Mouse (Mus musculus) heart, embryonic 13.5 days (tissue): ENCODE measurements around the gene Smc3. TPM values are rescaled to one million over a fixed set of nuclear protein-coding genes. Genes with fewer than 3 reads are reported as not detected.

ENCODE experiments used
- ATAC-seq: fragments of 200-750 bp; cut with Nextera tagmentation; 2 replicates; pipeline ENCODE4 v1.8.0; 2017; ENCODE audit warnings: moderate TSS enrichment; ENCODE audit not compliant: insufficient number of reproducible peaks, low FRiP score, low TSS enrichment; ENCODE audit errors: extremely low read depth
- H3K27ac ChIP-seq: fragments of 300-500 bp; sonication (generic); replicated peaks from 2 replicates; pipeline ENCODE4 v1.5.1; 2015; ENCODE audit warnings: moderate library complexity, mild to moderate bottlenecking, inconsistent platforms
- H3K27me3 ChIP-seq: fragments of 300-500 bp; sonication (generic); replicated peaks from 2 replicates; pipeline ENCODE4 v1.6.1; 2015; ENCODE audit warnings: mild to moderate bottlenecking, inconsistent platforms
- H3K36me3 ChIP-seq: fragments of 300-500 bp; sonication (generic); 2 replicates; pipeline ENCODE4 v1.6.1; 2015; ENCODE audit warnings: mild to moderate bottlenecking, inconsistent platforms
- H3K4me1 ChIP-seq: fragments of 300-500 bp; sonication (generic); 2 replicates; pipeline ENCODE4 v1.6.1; 2015; ENCODE audit warnings: inconsistent platforms
- H3K4me2 ChIP-seq: fragments of 300-500 bp; sonication (generic); 2 replicates; pipeline ENCODE4 v1.6.1; 2015; ENCODE audit warnings: inconsistent platforms, mild to moderate bottlenecking, moderate library complexity
- H3K4me3 ChIP-seq: fragments of 300-500 bp; sonication (generic); 2 replicates; pipeline ENCODE4 v1.5.1; 2015; ENCODE audit warnings: moderate library complexity, mild to moderate bottlenecking, inconsistent platforms
- H3K9ac ChIP-seq: fragments of 300-500 bp; sonication (generic); 2 replicates; pipeline ENCODE4 v1.6.1; 2015; ENCODE audit warnings: inconsistent platforms, mild to moderate bottlenecking, moderate library complexity
- H3K9me3 ChIP-seq: fragments of 300-500 bp; sonication (generic); 2 replicates; pipeline ENCODE4 v1.6.1; 2016; ENCODE audit warnings: inconsistent platforms
- WGBS: fragments of 180-500 bp; shearing (Covaris S2); methylation state at CpG from one replicate; pipeline ENCODE4 v1.1.7; 2015; ENCODE audit warnings: mixed read lengths; 5-methylcytosine and 5-hydroxymethylcytosine counted together
- polyA plus RNA-seq: library from polyadenylated mRNA; unstranded; fragments of >200 nt; fragmentation: Nextera tagmentation; extraction: Ambion mirVana; gene quantifications from 2 replicates; pipeline ENCODE4 v1.2.1, GENCODE M21; 2015

The Smc3 gene
- polyA plus RNA-seq, 1 experiment from 2014 or later, result 38.3 TPM

- H3K9me3 ChIP-seq, result no peaks in the 10 kb centered on the region
- ATAC-seq, result no peak
- H3K4me2 ChIP-seq, result no peak overlapping the region
- no peak overlapping the region for H3K27ac ChIP-seq
- H3K4me3 ChIP-seq, result no peak overlapping the region
- no peak overlapping the region for H3K9ac ChIP-seq
- 43% methylated on average over 5 of the region's 5 CpGs for WGBS
- peaks cover 63% of the 10 kb centered on the region for H3K4me1 ChIP-seq
- H3K36me3 ChIP-seq, result no peaks in the 10 kb centered on the region
- H3K27me3 ChIP-seq, result no peaks in the 10 kb centered on the region
Measured at GRCm38 (mm10) chr19:53657437-53657836, 57.2 kb downstream of the Smc3 start.

GRCm38 (mm10) chr19:53660722-53661420 is 60.7 kb downstream of the Smc3 start:
- Histone ChIP-seq H3K27ac (peak overlapping the region; percentile 92), H3K4me2 (peak overlapping the region; percentile 58), H3K4me1 (peaks cover 37% of the 10 kb centered on the region), H3K9me3 (no peaks in the 10 kb centered on the region), H3K36me3 (no peaks in the 10 kb centered on the region), H3K4me3 (peak overlapping the region; percentile 37), H3K9ac (peak overlapping the region; percentile 38), H3K27me3 (no peaks in the 10 kb centered on the region)
- WGBS, result 40% methylated on average over 9 of the region's 9 CpGs
- peak; percentile 51; the same call in 1 of the 2 replicates for ATAC-seq

GRCm38 (mm10) chr19:53661938-53662722 is 61.9 kb downstream of the Smc3 start:
- Histone ChIP-seq H3K27ac (peak overlapping the region; percentile 88), H3K27me3 (no peaks in the 10 kb centered on the region), H3K36me3 (no peaks in the 10 kb centered on the region), H3K9ac (peak overlapping the region; percentile 69), H3K9me3 (no peaks in the 10 kb centered on the region), H3K4me1 (peaks cover 47% of the 10 kb centered on the region), H3K4me2 (peak overlapping the region; percentile 57), H3K4me3 (peak overlapping the region; percentile 27)
- 40% methylated on average over 14 of the region's 14 CpGs for WGBS
- ATAC-seq, result no peak

- no peak for ATAC-seq
- WGBS, result 83% methylated on average over 9 of the region's 9 CpGs
Measured at GRCm38 (mm10) chr19:53664831-53665230, 64.6 kb downstream of the Smc3 start.

GRCm38 (mm10) chr19:53665391-53665790 is 65.2 kb downstream of the Smc3 start:
- Histone ChIP-seq H3K9ac (no peak overlapping the region), H3K4me1 (peaks cover 44% of the 10 kb centered on the region), H3K36me3 (no peaks in the 10 kb centered on the region), H3K4me3 (no peak overlapping the region), H3K4me2 (no peak overlapping the region), H3K9me3 (no peaks in the 10 kb centered on the region), H3K27ac (no peak overlapping the region), H3K27me3 (no peaks in the 10 kb centered on the region)
- ATAC-seq, result no peak
- WGBS, result 79% methylated on average over 4 of the region's 4 CpGs

More at GRCm38 (mm10) chr19:53664831-53665230, 64.6 kb downstream of the Smc3 start:
- no peak overlapping the region for H3K4me2 ChIP-seq
- no peak overlapping the region for H3K27ac ChIP-seq
- H3K4me1 ChIP-seq, result peaks cover 44% of the 10 kb centered on the region
- no peaks in the 10 kb centered on the region for H3K27me3 ChIP-seq
- no peak overlapping the region for H3K9ac ChIP-seq
- H3K36me3 ChIP-seq, result no peaks in the 10 kb centered on the region
- no peak overlapping the region for H3K4me3 ChIP-seq
- no peaks in the 10 kb centered on the region for H3K9me3 ChIP-seq

GRCm38 (mm10) chr19:53666708-53667107 is 66.5 kb downstream of the Smc3 start:
- 35% methylated on average over 8 of the region's 8 CpGs for WGBS
- Histone ChIP-seq H3K4me2 (no peak overlapping the region), H3K27ac (0 out of 2 replicates have a peak overlapping the region, but pooled peaks have one; percentile 32)

GRCm38 (mm10) chr19:53668821-53669220 is 68.6 kb downstream of the Smc3 start:
- H3K9ac ChIP-seq, result no peak overlapping the region
- ATAC-seq, result no peak
- no peak overlapping the region for H3K4me2 ChIP-seq
- H3K36me3 ChIP-seq, result no peaks in the 10 kb centered on the region
- H3K4me3 ChIP-seq, result no peak overlapping the region
- H3K9me3 ChIP-seq, result no peaks in the 10 kb centered on the region
- H3K4me1 ChIP-seq, result peaks cover 45% of the 10 kb centered on the region
- H3K27me3 ChIP-seq, result peaks cover 4% of the 10 kb centered on the region; the same call in 1 of the 2 replicates
- H3K27ac ChIP-seq, result no peak overlapping the region
- WGBS, result 86% methylated on average over 7 of the region's 7 CpGs

More at GRCm38 (mm10) chr19:53666708-53667107, 66.5 kb downstream of the Smc3 start:
- Histone ChIP-seq H3K4me3 (no peak overlapping the region), H3K9ac (0 out of 2 replicates have a peak overlapping the region, but pooled peaks have one; percentile 14), H3K27me3 (no peaks in the 10 kb centered on the region), H3K9me3 (no peaks in the 10 kb centered on the region), H3K36me3 (no peaks in the 10 kb centered on the region), H3K4me1 (peaks cover 48% of the 10 kb centered on the region)
- ATAC-seq, result no peak

GRCm38 (mm10) chr19:53670625-53671141 is 70.5 kb downstream of the Smc3 start:
- H3K4me1 ChIP-seq, result peaks cover 61% of the 10 kb centered on the region
- peak; percentile 54; the same call in 1 of the 2 replicates for ATAC-seq
- H3K4me2 ChIP-seq, result peak overlapping the region; percentile 54
- H3K9ac ChIP-seq, result peak overlapping the region; percentile 72
- H3K27ac ChIP-seq, result peak overlapping the region; percentile 92
- peak overlapping the region; percentile 8; the same call in 1 of the 2 replicates for H3K4me3 ChIP-seq
- H3K36me3 ChIP-seq, result no peaks in the 10 kb centered on the region
- no peaks in the 10 kb centered on the region for H3K9me3 ChIP-seq
- H3K27me3 ChIP-seq, result peaks cover 19% of the 10 kb centered on the region
- WGBS, result 14% methylated on average over 12 of the region's 12 CpGs

- H3K4me1 ChIP-seq, result peaks cover 61% of the 10 kb centered on the region
- peak overlapping the region; percentile 72 for H3K9ac ChIP-seq
- no peak for ATAC-seq
- peaks cover 26% of the 10 kb centered on the region for H3K27me3 ChIP-seq
- peak overlapping the region; percentile 54; the same call in 1 of the 2 replicates for H3K4me2 ChIP-seq
- no peak overlapping the region for H3K4me3 ChIP-seq
- H3K27ac ChIP-seq, result peak overlapping the region; percentile 92
- no peaks in the 10 kb centered on the region for H3K36me3 ChIP-seq
- no peaks in the 10 kb centered on the region for H3K9me3 ChIP-seq
- 36% methylated on average over 3 of the region's 3 CpGs for WGBS
Measured at GRCm38 (mm10) chr19:53671432-53671831, 71.2 kb downstream of the Smc3 start.

- Histone ChIP-seq H3K4me3 (peak overlapping the region; percentile 74), H3K9me3 (no peaks in the 10 kb centered on the region), H3K36me3 (no peaks in the 10 kb centered on the region), H3K4me1 (peaks cover 53% of the 10 kb centered on the region), H3K27ac (peak overlapping the region; percentile 87), H3K27me3 (peaks cover 46% of the 10 kb centered on the region), H3K4me2 (peak overlapping the region; percentile 75), H3K9ac (peak overlapping the region; percentile 97)
- WGBS, result 22% methylated on average over 9 of the region's 9 CpGs
- ATAC-seq, result no peak
Measured at GRCm38 (mm10) chr19:53674131-53674925, 74.1 kb downstream of the Smc3 start.
